8 mouse cellular contexts compared by ENCODE assay signal in the genomic region with DNA sequence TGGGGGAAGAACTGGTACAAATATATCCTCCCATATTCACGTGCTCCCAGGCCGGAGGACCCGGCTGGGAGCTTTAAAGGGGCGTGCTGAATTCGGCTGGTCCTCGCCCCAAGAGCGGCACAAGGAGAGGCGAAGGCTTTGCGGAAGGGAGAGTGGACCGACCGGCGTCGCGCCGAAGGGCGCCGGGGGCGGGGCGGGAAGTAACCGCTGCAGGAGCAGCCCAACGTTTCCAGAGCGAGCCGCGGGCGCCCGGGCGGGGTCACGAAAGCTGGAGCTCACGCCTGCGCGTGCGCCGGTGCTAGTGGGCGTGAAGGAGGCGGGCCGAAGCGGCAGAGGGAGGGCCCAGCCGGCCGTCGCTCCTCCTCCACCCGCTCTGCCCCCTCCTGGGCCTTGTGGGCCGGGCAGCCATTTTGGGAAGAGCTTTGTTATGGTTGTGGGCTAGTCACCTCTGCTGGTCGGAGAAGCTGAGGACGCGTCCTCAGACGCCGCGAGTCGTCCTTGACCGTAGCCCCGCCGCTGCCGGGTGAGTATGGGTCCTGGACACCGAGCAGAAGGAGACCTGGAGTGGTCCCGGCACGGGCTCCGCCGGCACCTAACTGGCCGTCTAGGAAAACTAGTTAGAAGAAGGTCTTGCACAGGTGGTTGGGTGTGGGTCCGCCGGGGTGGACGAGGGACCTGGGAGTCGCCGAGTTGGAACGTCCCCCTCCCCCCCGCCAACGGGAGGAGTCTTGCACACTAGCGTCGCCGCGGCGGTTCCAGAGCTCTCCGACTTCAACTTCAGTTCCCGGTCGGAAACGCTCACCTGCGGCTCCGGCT. TPM values are rescaled to one million over a fixed set of nuclear protein-coding genes. Genes with fewer than 3 reads are reported as not detected.
A peak's percentile ranks its signal among the peaks of the same experiment; 100 is the strongest.
DNase-seq lines count a peak whose midpoint lies in the region; ATAC-seq and TF ChIP-seq lines count a peak whose summit lies in the region.

Gene Gpbp1l1 (plus strand): TSS at position 353 of the 816 bp plus-strand sequence.

- peak; percentile 99 for DNase-seq in A20 (ENCODE audit: low read depth, low spot score)
- DNase-seq in heart, embryonic 10.5 days (ENCODE audit: low spot score), result peak; percentile 99
- DNase-seq in liver, result peak; percentile 99
- peak; percentile 98 to 99 for DNase-seq in spleen, postnatal 4 days (ENCODE audit: low spot score in 2 of 2)

- peaks cover 24% of the 10 kb centered on the region for H3K36me3 ChIP-seq in heart, embryonic 10.5 days
- peaks cover 19% of the 10 kb centered on the region for H3K36me3 ChIP-seq in kidney, embryonic 15.5 days

- H3K9ac ChIP-seq in kidney, embryonic 15.5 days, result peak within 1 kb of the TSS; percentile 77

- H3K4me3 ChIP-seq in bone marrow macrophage, adult 2 months (ENCODE audit: insufficient read depth, low read length), result peak within 1 kb of the TSS; percentile 92
- H3K4me3 ChIP-seq in embryonic fibroblast, embryonic 13.5 days (ENCODE audit: insufficient read depth, low read length), result peak within 1 kb of the TSS; percentile 87
- peak within 1 kb of the TSS; percentile 87 for H3K4me3 ChIP-seq in heart, embryonic 10.5 days
- H3K4me3 ChIP-seq in kidney, embryonic 15.5 days (replicated peaks), result peak within 1 kb of the TSS; percentile 68

- H3K27ac ChIP-seq in bone marrow macrophage, adult 2 months (ENCODE audit: insufficient read depth, low read depth, low read length), result peak within 1 kb of the TSS; percentile 97
- peak within 1 kb of the TSS; percentile 95 for H3K27ac ChIP-seq in embryonic fibroblast, embryonic 13.5 days (ENCODE audit: insufficient read depth, low read length)
- peak within 1 kb of the TSS; percentile 95 for H3K27ac ChIP-seq in heart, embryonic 10.5 days
- H3K27ac ChIP-seq in kidney, embryonic 15.5 days, result peak within 1 kb of the TSS; percentile 97

- H3K9me3 ChIP-seq in heart, embryonic 10.5 days, result no peaks in the 10 kb centered on the region
- no peaks in the 10 kb centered on the region for H3K9me3 ChIP-seq in kidney, embryonic 15.5 days (replicated peaks)

- WGBS in heart, embryonic 10.5 days, result under 1% methylated on average over 78 of the region's 78 CpGs
- under 1% methylated on average over 78 of the region's 78 CpGs for WGBS in kidney, embryonic 15.5 days

- no peaks in the 10 kb centered on the region for H3K27me3 ChIP-seq in heart, embryonic 10.5 days (ENCODE audit: insufficient read depth, poor library complexity, severe bottlenecking)
- no peaks in the 10 kb centered on the region for H3K27me3 ChIP-seq in kidney, embryonic 15.5 days

- TF ChIP-seq POLR2A in bone marrow macrophage, adult 2 months (IDR thresholded peaks at IDR 0.05; ENCODE audit: borderline replicate concordance, low read depth, low read length), result no peak
- TF ChIP-seq POLR2A in embryonic fibroblast, embryonic 13.5 days (IDR thresholded peaks at IDR 0.05; ENCODE audit: low read depth, low read length), result peak; percentile 52

- peak within 1 kb of the TSS; percentile 70 for H3K4me2 ChIP-seq in kidney, embryonic 15.5 days

- H3K4me1 ChIP-seq in bone marrow macrophage, adult 2 months (ENCODE audit: control insufficient read depth, insufficient read depth, low read length), result peaks cover 19% of the 10 kb centered on the region
- no peaks in the 10 kb centered on the region for H3K4me1 ChIP-seq in embryonic fibroblast, embryonic 13.5 days (ENCODE audit: control insufficient read depth, insufficient read depth, low read length)
- peaks cover 9% of the 10 kb centered on the region; the same call in 1 of the 2 replicates for H3K4me1 ChIP-seq in heart, embryonic 10.5 days
- peaks cover 12% of the 10 kb centered on the region; the same call in 1 of the 2 replicates for H3K4me1 ChIP-seq in kidney, embryonic 15.5 days

- ATAC-seq in kidney, embryonic 15.5 days (replicated peaks; ENCODE audit: low FRiP score), result peak; percentile 97
- ATAC-seq in monocyte, adult 5-6 weeks (replicated peaks; ENCODE audit: insufficient number of reproducible peaks, low FRiP score, low TSS enrichment, poor library complexity, severe bottlenecking), result peak; percentile 86

- TF ChIP-seq CTCF in bone marrow macrophage, adult 2 months (IDR thresholded peaks at IDR 0.05; ENCODE audit: low read depth, low read length), result no peak
- TF ChIP-seq CTCF in embryonic fibroblast, embryonic 13.5 days (IDR thresholded peaks at IDR 0.05; ENCODE audit: borderline replicate concordance, insufficient read depth, low read length), result no peak

RNA-seq across cellular contexts. Expression of gene Gpbp1l1, which starts in this region (rescaled TPM):
- 59.5 and 64.7 TPM in 2 replicates for polyA plus RNA-seq in bone marrow macrophage, adult 2 months (2012; ENCODE audit: insufficient read depth, insufficient read length, missing spikeins)
- polyA plus RNA-seq in embryonic fibroblast, embryonic 13.5 days (2011; ENCODE audit: insufficient read length, low read depth, missing spikeins), result 34.3 and 38.1 TPM in 2 replicates
- 16.8 and 28.4 TPM in 2 replicates for polyA plus RNA-seq in heart, embryonic 10.5 days (2016; fragmentation: Nextera tagmentation; extraction: Ambion mirVana)
- 40.5 and 40.7 TPM in 2 replicates for polyA plus RNA-seq in kidney, embryonic 15.5 days (2015; fragmentation: Nextera tagmentation; extraction: Ambion mirVana)
- 102 to 158 TPM (median 148 TPM) in 3 replicates for total RNA-seq in monocyte, adult 5-6 weeks (2017)

Comparison
In these comparisons a context has a peak if more than half of its experiments do, and no peak if none do; other contexts are left out.
1. Peak in every context shown above with its lines: DNase-seq, ATAC-seq, H3K4me3 ChIP-seq and H3K27ac ChIP-seq.